Mouse (Mus musculus) gonadal fat pad, adult 2 months (tissue): ENCODE data around the gene Trp53tg5. TPM values are rescaled to one million over a fixed set of nuclear protein-coding genes. Genes with fewer than 3 reads are reported as not detected.

ENCODE experiments used
- DNase-seq: peaks from one replicate; pipeline ENCODE4 v3.0.0-alpha.2; 2012; ENCODE audit warnings: low read depth
- polyA plus RNA-seq: library from polyadenylated mRNA; depleted of rRNA; stranded (reverse); fragments of >200 nt; gene quantifications from 2 replicates; pipeline ENCODE4 v1.2.3, GENCODE M21; 2012; rRNA removed

The Trp53tg5 gene
- polyA plus RNA-seq, 1 experiment = not detected

DNA sequence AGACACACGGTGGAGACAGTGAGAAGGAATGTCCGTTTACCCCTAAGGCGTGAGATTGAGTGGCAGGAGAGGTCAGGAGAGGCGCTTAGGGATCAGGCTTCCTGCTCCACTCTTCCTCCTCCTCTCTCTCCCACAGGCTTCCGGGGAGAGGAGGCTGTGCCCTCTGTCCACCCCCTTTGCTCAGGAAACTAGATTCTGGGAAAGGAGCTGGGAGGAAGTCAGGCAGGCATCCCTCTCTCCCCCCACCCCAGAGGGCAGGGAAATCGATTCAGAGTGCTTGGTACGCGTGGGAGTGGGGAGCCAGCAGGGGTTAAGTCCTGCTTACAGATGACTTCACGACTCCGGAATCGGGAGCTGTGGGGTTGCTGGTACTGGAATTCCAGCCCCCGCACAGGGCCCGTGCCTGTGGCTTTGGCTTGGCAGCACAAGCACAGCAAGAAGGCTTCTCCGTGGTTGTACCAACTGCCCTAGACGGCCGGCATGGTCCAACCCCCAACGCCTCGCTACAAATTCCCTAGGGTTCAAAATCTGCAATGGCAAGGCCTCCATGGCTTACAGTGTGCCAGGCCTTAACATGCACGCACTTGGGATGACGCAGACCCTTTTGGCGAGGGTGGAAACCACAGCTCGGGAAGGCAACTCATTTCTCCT is 40.9 kb downstream of the Trp53tg5 start:
- DNase-seq = no peak

DNA sequence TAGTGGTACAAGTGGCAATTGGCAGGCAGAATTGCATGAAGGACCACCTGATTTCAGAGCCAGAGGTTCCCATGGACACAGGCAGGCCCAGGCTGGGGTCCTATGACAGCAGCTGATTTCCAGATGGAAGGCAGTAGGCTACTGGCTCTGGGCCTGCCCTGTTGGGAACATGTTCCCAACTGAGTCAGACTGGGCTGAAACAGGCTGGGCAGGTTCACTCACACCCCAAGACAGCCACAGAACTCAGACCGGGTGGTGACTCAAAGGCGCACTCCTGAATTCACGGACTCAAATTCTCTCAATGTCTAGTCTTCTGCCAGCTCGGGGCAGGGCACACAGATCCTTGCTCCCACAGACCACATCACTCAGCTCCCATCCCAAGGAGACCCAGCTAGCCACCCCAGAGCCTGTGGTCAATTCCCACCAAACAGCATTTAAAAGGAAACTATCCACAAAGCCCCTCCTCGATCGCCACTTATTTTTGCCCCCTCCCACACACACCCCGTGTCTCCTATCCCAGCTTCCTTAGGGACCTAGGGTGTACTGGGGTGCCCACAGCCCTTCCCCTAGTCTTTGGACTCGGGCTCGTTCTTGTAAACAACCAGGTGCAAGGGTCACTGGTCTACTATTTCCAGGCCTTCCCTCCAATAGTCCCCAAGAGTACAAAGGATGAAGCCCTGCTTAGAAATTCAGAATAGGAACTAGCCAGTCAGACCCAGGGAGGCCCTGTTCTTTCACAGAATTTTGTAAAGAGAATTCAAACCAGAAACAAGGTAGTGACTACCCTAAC is 41.7 kb downstream of the Trp53tg5 start:
- no peak for DNase-seq

DNA sequence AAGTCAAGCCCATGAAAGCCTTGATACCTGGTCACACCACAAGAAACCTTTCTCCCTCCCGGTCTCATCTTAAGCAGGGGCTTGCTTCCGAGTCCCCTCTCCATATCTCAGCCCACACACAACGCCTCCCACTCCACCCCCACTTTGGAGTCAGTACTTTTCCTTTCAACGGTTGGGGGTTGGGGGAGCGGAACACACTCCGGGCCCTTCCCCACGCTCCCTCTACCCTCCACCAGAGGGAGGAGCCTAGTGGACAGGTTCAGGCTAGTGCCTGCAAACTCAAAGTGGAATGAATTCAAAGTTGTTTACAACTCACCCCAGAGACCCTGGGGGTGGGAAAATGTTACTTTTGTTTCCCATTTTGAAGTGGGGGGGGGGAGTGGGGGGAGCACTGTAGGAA is 42.8 kb downstream of the Trp53tg5 start:
- DNase-seq = no peak

DNA sequence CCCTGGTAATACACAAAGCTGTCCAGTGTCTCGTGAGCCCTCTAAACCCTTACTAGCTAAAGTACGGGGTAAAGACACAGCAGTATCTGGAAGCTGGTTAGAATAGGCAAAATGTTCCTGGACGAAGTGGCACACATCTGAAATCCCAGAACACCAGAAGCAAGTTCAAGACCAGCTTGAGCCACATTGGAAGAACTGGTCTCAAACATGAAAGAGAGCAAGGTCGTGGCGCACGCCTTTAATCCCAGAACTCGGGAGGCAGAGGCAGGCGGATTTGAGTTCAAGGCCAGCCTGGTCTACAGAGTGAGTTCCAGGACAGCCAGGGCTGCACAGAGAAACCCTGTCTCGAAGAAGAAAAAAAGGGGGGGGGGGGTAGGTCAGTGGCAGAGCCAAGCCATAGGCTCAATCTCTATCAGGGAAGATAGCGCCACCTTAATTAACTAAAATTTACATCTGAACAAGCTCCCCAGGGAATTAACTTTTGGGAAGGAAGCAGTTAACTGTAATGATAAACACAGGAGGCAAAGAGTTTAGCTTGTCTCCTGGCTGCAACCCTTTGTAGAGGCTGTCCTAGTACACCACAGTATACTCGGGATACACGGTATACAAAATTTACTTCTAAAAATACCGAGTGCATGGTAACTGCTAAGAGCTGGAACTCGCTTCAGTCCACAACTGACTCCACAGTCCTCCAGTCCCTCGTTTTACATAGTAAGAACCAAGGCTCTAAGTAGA is 43.5 kb downstream of the Trp53tg5 start:
- DNase-seq = no peak

DNA sequence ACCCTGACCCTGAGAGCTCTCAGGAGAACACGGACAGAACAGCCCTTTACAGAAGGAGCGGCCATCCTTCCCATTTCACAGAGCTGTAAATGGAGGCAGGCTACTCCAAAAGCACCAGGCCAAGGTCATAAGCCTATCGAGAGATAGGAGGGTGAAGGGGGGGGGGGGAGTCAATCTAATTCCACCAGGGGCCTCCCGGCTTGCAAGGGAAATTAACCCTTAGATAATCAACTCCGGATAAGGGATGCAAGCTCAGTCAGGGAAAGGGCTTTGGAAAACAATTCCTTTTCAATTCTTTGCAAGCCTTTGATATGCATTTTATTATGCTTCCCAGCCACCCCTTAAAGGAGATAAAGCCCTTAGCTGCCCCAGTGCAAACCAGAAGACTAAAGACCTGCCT is 45.1 kb downstream of the Trp53tg5 start:
- DNase-seq = no peak

DNA sequence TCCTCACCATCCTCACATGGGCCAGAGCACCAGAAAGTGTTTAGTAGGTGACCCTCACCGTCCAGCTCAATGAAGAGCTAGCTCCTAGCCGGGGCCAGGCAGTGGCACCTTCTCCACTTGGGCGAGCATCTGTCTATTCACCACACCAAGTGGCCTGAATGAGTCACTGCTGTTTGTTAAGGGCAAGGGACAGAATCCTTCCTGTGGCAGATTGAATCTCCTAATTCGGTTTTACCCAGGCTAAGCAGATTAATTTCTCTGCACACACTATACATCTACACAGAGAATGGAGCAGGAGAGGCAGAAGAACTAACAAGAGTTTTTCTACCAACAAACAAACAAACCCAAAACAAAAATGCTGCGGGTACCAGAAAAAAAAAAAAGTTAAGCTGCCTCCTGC is 46.6 kb downstream of the Trp53tg5 start:
- no peak for DNase-seq

DNA sequence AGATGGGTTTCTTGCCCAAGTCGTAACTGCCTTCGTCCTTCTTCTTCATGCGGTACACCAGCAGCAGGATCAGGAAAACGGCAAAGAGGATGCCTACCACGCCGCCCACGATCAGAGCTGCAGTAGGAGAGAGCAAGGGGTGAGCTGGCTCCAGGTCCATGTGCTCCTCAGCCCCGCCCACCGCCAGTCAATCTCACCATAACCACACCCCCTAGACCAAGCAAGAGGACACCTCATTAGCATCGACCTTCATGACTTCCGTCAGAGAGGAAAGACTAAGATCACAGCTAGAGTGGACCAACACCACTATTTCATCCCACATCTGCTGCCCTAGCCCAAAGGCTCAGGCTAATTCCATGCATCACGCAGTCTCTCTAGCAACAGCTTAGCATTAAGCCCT is 47.4 kb downstream of the Trp53tg5 start:
- DNase-seq = no peak

DNA sequence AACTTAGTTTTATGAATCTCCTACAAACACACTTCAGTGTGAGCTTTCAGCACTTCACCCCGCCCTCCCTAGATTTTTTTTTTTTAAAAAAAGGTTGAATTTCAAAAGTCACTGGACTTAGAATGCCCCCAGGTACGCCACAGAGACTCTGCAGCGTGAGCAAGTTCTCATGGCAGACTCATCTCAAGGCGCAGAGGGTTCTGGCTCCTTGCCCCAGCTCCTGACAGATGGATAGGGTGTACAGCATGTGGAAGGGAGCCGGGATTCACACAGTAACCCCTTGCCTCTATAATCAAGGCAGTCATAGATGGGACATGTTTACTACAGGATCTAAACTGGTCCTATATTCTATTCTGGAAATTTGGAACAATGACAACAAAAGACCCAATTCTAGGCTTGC is 48.1 kb downstream of the Trp53tg5 start:
- DNase-seq = no peak

DNA sequence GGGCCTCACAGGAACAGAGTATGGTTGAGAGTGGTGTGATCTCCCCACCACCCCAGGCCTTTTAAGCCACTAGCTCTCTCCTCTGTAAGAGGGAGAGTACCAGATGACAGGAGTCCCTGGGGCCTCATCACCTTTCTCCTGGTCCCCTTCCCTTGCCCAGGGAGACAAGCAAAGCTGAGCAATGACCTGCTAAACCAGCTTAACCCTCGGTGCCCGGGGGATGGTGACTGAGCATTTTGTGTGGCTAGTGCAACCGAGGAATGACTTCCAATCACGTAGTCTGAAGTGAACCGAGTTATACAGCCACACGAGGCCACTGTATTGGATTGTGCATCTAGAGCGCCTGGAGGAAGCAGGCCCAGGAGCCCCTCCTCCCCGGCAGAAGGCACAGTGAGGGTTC is 49.1 kb downstream of the Trp53tg5 start:
- DNase-seq = no peak

DNA sequence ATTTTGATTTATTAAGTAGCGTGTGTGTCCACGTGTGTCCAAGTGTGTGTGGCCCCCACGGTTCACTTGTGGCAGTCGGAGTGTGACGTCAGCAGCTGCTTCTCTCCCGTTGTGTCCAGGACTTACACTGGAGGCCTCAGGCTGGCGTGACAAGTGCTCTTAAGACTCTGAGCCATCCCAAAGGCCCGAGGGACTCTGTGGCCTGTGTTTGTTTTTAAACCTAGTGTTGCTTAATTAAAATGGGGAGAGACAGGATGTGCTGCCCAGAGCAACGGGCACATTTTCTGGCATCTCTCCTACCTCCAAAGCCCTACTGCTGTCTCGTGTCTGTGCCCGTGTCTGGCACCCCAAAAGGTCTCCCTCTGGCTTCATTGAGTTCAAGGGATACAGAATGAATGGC is 50.1 kb downstream of the Trp53tg5 start:
- DNase-seq = no peak

DNA sequence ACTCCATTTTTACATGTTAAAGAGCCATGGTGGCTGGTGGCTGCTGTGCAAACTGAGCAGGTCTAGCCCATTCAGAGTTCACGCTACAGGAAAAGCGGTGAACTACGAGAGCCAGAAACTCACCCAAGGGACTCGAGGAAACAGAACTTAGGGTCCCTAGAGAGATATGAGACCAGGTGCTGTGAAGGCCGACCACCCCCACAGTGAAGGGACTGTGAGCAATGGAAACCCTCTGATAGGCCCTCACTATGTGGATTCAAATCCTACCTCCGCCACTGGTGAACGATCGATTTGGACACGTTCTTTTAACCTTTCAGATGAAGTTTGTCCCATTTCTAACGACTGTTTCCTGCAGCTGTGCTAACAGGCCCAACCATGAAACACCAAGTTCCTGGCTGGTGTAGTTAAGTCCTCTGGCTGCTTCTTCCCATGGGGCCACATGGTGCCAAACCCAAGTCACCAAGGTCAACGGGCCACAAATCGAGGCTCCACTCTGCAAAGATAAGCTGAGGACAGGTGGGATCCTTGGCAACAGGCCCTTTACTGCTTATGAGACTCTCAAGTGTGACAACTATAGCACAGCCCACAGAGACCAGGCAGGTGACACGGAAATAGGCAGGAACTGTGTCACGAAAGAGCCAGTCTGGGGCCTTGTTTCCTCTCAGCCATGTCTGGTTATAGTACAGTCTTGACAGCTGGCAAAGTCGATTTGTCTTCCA is 50.7 kb downstream of the Trp53tg5 start:
- DNase-seq = no peak

DNA sequence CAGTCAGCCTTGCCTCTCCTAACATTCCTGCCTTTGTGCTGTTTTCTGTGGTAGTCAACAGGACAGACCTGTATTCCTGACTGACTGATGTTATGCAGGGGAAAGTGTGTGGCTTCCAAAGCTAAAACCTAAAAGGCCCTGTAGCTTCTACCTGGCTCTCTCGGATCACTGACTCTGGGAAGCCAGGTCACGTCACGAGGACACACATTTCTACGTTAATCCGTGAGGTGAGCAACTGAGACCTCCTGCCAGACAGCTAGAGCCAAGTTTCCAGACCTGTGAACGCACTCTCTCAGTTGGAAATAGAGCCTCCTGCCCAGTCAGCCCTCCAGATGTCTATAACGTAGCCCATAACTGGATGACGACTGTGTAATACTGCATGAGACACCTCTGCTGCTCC is 51.5 kb downstream of the Trp53tg5 start:
- DNase-seq = no peak

DNA sequence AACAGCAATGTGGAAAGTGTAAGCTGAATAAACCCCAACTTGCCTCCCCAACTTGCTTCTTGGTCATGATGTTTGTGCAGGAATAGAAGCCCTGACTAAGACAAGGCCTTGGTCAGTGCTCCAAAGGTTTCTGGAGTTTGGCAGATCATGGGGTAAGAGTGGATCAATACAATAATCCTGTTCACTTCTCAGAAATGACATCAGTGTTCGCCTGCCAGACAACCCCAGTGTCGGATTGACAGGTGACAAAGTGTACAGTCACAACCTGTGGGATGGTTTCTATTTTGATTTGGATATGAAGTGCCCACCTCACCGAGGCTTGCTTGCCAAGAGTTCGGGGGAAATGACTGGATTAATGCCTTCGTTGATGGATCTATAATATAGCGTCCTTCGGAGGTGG is 52.2 kb downstream of the Trp53tg5 start:
- no peak for DNase-seq

Other genes starting within 250 kb of the Trp53tg5 start
- 4.1 TPM in 1 of 2 replicates, not detected in the other for gene Svs2, start 235.3 kb downstream of the Trp53tg5 start, polyA plus RNA-seq
- 0.69 TPM in 1 of 2 replicates, not detected in the other for gene Svs3b, start 217.1 kb downstream of the Trp53tg5 start, polyA plus RNA-seq
- gene Svs4, start 195.3 kb downstream of the Trp53tg5 start, polyA plus RNA-seq = 15.6 TPM in 1 of 2 replicates, not detected in the other
- gene Svs3a, start 184.5 kb downstream of the Trp53tg5 start, polyA plus RNA-seq = 3.0 TPM in 1 of 2 replicates, not detected in the other
- 0.27 TPM in 1 of 2 replicates, not detected in the other for gene Svs6, start 157.0 kb downstream of the Trp53tg5 start, polyA plus RNA-seq
- 32.6 TPM in 1 of 2 replicates, not detected in the other for gene Svs5, start 141.0 kb downstream of the Trp53tg5 start, polyA plus RNA-seq
- gene Slpi, start 84.6 kb downstream of the Trp53tg5 start, polyA plus RNA-seq = 73.0 and 86.1 TPM in 2 replicates
- gene Rbpjl, start 70.6 kb downstream of the Trp53tg5 start, polyA plus RNA-seq = 0.03 TPM in 2 replicates
- 0.88 and 1.4 TPM in 2 replicates for gene Matn4, start 68.6 kb downstream of the Trp53tg5 start, polyA plus RNA-seq
- 18.0 and 19.6 TPM in 2 replicates for gene Sdc4, start 29.8 kb downstream of the Trp53tg5 start, polyA plus RNA-seq
- gene Sys1, start 16.8 kb downstream of the Trp53tg5 start, polyA plus RNA-seq = 94.8 and 100 TPM in 2 replicates
- 21.8 and 25.0 TPM in 2 replicates for gene Gm20458, start 12.8 kb downstream of the Trp53tg5 start, polyA plus RNA-seq
- gene Dbndd2, start 12.4 kb upstream of the Trp53tg5 start, polyA plus RNA-seq = 24.8 and 29.5 TPM in 2 replicates
- 97.9 and 128 TPM in 2 replicates for gene Pigt, start 23.8 kb upstream of the Trp53tg5 start, polyA plus RNA-seq
- gene Wfdc2, start 88.7 kb upstream of the Trp53tg5 start, polyA plus RNA-seq = 12.1 and 16.0 TPM in 2 replicates
- 317 and 597 TPM in 2 replicates for gene Spint3, start 99.7 kb upstream of the Trp53tg5 start, polyA plus RNA-seq
- 94.1 and 109 TPM in 2 replicates for gene Wfdc6a, start 111.7 kb upstream of the Trp53tg5 start, polyA plus RNA-seq
- gene Eppin, start 119.9 kb upstream of the Trp53tg5 start, polyA plus RNA-seq = 211 and 222 TPM in 2 replicates
- 159 and 208 TPM in 2 replicates for gene Wfdc6b, start 139.8 kb upstream of the Trp53tg5 start, polyA plus RNA-seq
- 341 and 347 TPM in 2 replicates for gene Wfdc8, start 139.9 kb upstream of the Trp53tg5 start, polyA plus RNA-seq
- 238 and 428 TPM in 2 replicates for gene Wfdc16, start 165.1 kb upstream of the Trp53tg5 start, polyA plus RNA-seq
- 5,228 and 5,435 TPM in 2 replicates for gene Wfdc10, start 182.3 kb upstream of the Trp53tg5 start, polyA plus RNA-seq
- 190 and 293 TPM in 2 replicates for gene Wfdc9, start 182.9 kb upstream of the Trp53tg5 start, polyA plus RNA-seq
- gene Wfdc11, start 200.4 kb upstream of the Trp53tg5 start, polyA plus RNA-seq = 6.6 and 15.6 TPM in 2 replicates
- 1,038 and 1,237 TPM in 2 replicates for gene Wfdc13, start 211.4 kb upstream of the Trp53tg5 start, polyA plus RNA-seq
- gene Spint4, start 224.8 kb upstream of the Trp53tg5 start, polyA plus RNA-seq = 272 and 330 TPM in 2 replicates
- 127 and 235 TPM in 2 replicates for gene Spint5, start 241.6 kb upstream of the Trp53tg5 start, polyA plus RNA-seq